Mouse (Mus musculus) ES-Bruce4 (cell line): ENCODE measurements around the gene Ttc38.

ENCODE experiments used
- CTCF ChIP-seq: IDR thresholded peaks from one replicate; pipeline ENCODE4 v1.8.1; 2011; ENCODE audit warnings: low read depth, low read length
- POLR2A ChIP-seq: IDR thresholded peaks from one replicate; pipeline ENCODE4 v1.8.1; 2011; ENCODE audit warnings: low read length; ENCODE audit not compliant: insufficient read depth

- TF ChIP-seq CTCF (no peak), POLR2A (no peak)
These were observed 10.7 kb upstream of the Ttc38 start, which contains the start of gene Pkdrej for GRCm38 (mm10) chr15:85821203-85822010.
